Mouse (Mus musculus): ENCODE results near the gene Klf3. TPM values are rescaled to one million over a fixed set of nuclear protein-coding genes. Genes with fewer than 3 reads are reported as not detected.

The Klf3 gene
- polyA plus RNA-seq, 1 experiment from 2014 or later = 28.9 TPM

- H3K36me3 ChIP-seq = peaks cover 30% of the 10 kb centered on the region
- H3K27ac ChIP-seq (replicated peaks) = no peak overlapping the region
- no peaks in the 10 kb centered on the region for H3K4me1 ChIP-seq (replicated peaks)
- no peaks in the 10 kb centered on the region for H3K9me3 ChIP-seq
- no peak overlapping the region for H3K4me3 ChIP-seq
- H3K9ac ChIP-seq = no peak overlapping the region
- no peaks in the 10 kb centered on the region for H3K27me3 ChIP-seq
- no peak overlapping the region for H3K4me2 ChIP-seq
- ATAC-seq (ENCODE audit: low FRiP score, low read depth) = no peak
- WGBS = 96% methylated on average over 11 of the region's 11 CpGs
Observed at GRCm38 (mm10) chr5:64823431-64823830, 20.2 kb downstream of the Klf3 start.

GRCm38 (mm10) chr5:64824765-64825164, 21.6 kb downstream of the Klf3 start:
- no peaks in the 10 kb centered on the region for H3K9me3 ChIP-seq
- ATAC-seq (ENCODE audit: low FRiP score, low read depth) = no peak
- WGBS = 87% methylated on average over 3 of the region's 3 CpGs
- no peak overlapping the region for H3K4me2 ChIP-seq
- peaks cover 36% of the 10 kb centered on the region for H3K36me3 ChIP-seq
- H3K4me1 ChIP-seq (replicated peaks) = no peaks in the 10 kb centered on the region
- H3K4me3 ChIP-seq = no peak overlapping the region
- H3K27me3 ChIP-seq = no peaks in the 10 kb centered on the region
- no peak overlapping the region for H3K9ac ChIP-seq
- H3K27ac ChIP-seq (replicated peaks) = no peak overlapping the region

GRCm38 (mm10) chr5:64825496-64825895, 22.3 kb downstream of the Klf3 start:
- H3K36me3 ChIP-seq = peaks cover 36% of the 10 kb centered on the region
- no peaks in the 10 kb centered on the region for H3K27me3 ChIP-seq
- H3K4me3 ChIP-seq = no peak overlapping the region
- H3K9ac ChIP-seq = no peak overlapping the region
- H3K27ac ChIP-seq (replicated peaks) = no peak overlapping the region
- no peak overlapping the region for H3K4me2 ChIP-seq
- WGBS = 89% methylated on average over 7 of the region's 7 CpGs
- H3K9me3 ChIP-seq = no peaks in the 10 kb centered on the region
- H3K4me1 ChIP-seq (replicated peaks) = no peaks in the 10 kb centered on the region
- no peak for ATAC-seq (ENCODE audit: low FRiP score, low read depth)

GRCm38 (mm10) chr5:64827151-64827550, 24.0 kb downstream of the Klf3 start:
- 95% methylated on average over 12 of the region's 12 CpGs for WGBS
- peaks cover 34% of the 10 kb centered on the region for H3K36me3 ChIP-seq
- no peak overlapping the region for H3K27ac ChIP-seq (replicated peaks)

GRCm38 (mm10) chr5:64828314-64828713, 25.1 kb downstream of the Klf3 start:
- 93% methylated on average over 9 of the region's 9 CpGs for whole genome bisulfite sequencing
- no peak overlapping the region for H3K27ac ChIP-seq (replicated peaks)
- H3K4me2 ChIP-seq = no peak overlapping the region
- no peaks in the 10 kb centered on the region for H3K9me3 ChIP-seq
- no peaks in the 10 kb centered on the region for H3K4me1 ChIP-seq (replicated peaks)
- H3K36me3 ChIP-seq = peaks cover 26% of the 10 kb centered on the region
- no peaks in the 10 kb centered on the region for H3K27me3 ChIP-seq
- no peak overlapping the region for H3K9ac ChIP-seq
- no peak for ATAC-seq (ENCODE audit: low FRiP score, low read depth)
- no peak overlapping the region for H3K4me3 ChIP-seq

More at GRCm38 (mm10) chr5:64827151-64827550, 24.0 kb downstream of the Klf3 start:
- H3K4me3 ChIP-seq = no peak overlapping the region
- H3K4me2 ChIP-seq = no peak overlapping the region
- no peaks in the 10 kb centered on the region for H3K27me3 ChIP-seq
- H3K9ac ChIP-seq = no peak overlapping the region
- no peaks in the 10 kb centered on the region for H3K9me3 ChIP-seq
- no peaks in the 10 kb centered on the region for H3K4me1 ChIP-seq (replicated peaks)
- no peak for ATAC-seq (ENCODE audit: low FRiP score, low read depth)

GRCm38 (mm10) chr5:64829606-64830005, 26.4 kb downstream of the Klf3 start:
- ATAC-seq (ENCODE audit: low FRiP score, low read depth) = no peak
- WGBS = 95% methylated on average over 10 of the region's 10 CpGs
- Histone ChIP-seq H3K9ac (no peak overlapping the region), H3K4me2 (no peak overlapping the region), H3K9me3 (no peaks in the 10 kb centered on the region), H3K36me3 (peaks cover 15% of the 10 kb centered on the region; the same call in 1 of the 2 replicates), H3K27ac (replicated peaks) (no peak overlapping the region), H3K4me1 (replicated peaks) (no peaks in the 10 kb centered on the region), H3K4me3 (no peak overlapping the region), H3K27me3 (no peaks in the 10 kb centered on the region)

- no peak for ATAC-seq (ENCODE audit: low FRiP score, low read depth)
- H3K27ac ChIP-seq (replicated peaks) = no peak overlapping the region
- no peaks in the 10 kb centered on the region for H3K4me1 ChIP-seq (replicated peaks)
- no peaks in the 10 kb centered on the region for H3K27me3 ChIP-seq
- H3K4me2 ChIP-seq = no peak overlapping the region
- H3K9me3 ChIP-seq = no peaks in the 10 kb centered on the region; the same call in 1 of the 2 replicates
- WGBS = 78% methylated on average over 3 of the region's 3 CpGs
- H3K9ac ChIP-seq = no peak overlapping the region
- H3K4me3 ChIP-seq = no peak overlapping the region
- H3K36me3 ChIP-seq = peaks cover 10% of the 10 kb centered on the region; the same call in 1 of the 2 replicates
Observed at GRCm38 (mm10) chr5:64830773-64831172, 27.6 kb downstream of the Klf3 start.

GRCm38 (mm10) chr5:64833410-64833809, 30.2 kb downstream of the Klf3 start:
- no peaks in the 10 kb centered on the region for H3K27me3 ChIP-seq
- H3K36me3 ChIP-seq = peaks cover 6% of the 10 kb centered on the region; the same call in 1 of the 2 replicates
- H3K4me1 ChIP-seq (replicated peaks) = no peaks in the 10 kb centered on the region
- H3K4me2 ChIP-seq = no peak overlapping the region
- H3K9me3 ChIP-seq = no peaks in the 10 kb centered on the region; the same call in 1 of the 2 replicates
- H3K4me3 ChIP-seq = no peak overlapping the region
- no peak overlapping the region for H3K27ac ChIP-seq (replicated peaks)
- no peak for ATAC-seq (ENCODE audit: low FRiP score, low read depth)
- no peak overlapping the region for H3K9ac ChIP-seq

- no peaks in the 10 kb centered on the region for H3K4me1 ChIP-seq (replicated peaks)
- H3K9ac ChIP-seq = no peak overlapping the region
- H3K27me3 ChIP-seq = no peaks in the 10 kb centered on the region
- WGBS = 78% methylated on average over 1 of the region's 1 CpGs
- ATAC-seq (ENCODE audit: low FRiP score, low read depth) = no peak
- H3K36me3 ChIP-seq = 0 out of 2 replicates have a peak, but pooled peaks cover 1% of the 10 kb centered on the region
- H3K9me3 ChIP-seq = no peaks in the 10 kb centered on the region; the same call in 1 of the 2 replicates
- H3K4me3 ChIP-seq = no peak overlapping the region
- H3K4me2 ChIP-seq = no peak overlapping the region
- no peak overlapping the region for H3K27ac ChIP-seq (replicated peaks)
Observed at GRCm38 (mm10) chr5:64834213-64834612, 31.0 kb downstream of the Klf3 start.

GRCm38 (mm10) chr5:64835295-64835694, 32.1 kb downstream of the Klf3 start:
- Histone ChIP-seq H3K4me2 (no peak overlapping the region), H3K4me1 (replicated peaks) (no peaks in the 10 kb centered on the region), H3K9me3 (no peaks in the 10 kb centered on the region; the same call in 1 of the 2 replicates), H3K9ac (no peak overlapping the region), H3K4me3 (no peak overlapping the region), H3K27me3 (no peaks in the 10 kb centered on the region), H3K27ac (replicated peaks) (no peak overlapping the region), H3K36me3 (no peaks in the 10 kb centered on the region)
- no peak for ATAC-seq (ENCODE audit: low FRiP score, low read depth)
- 97% methylated on average over 4 of the region's 4 CpGs for WGBS

- H3K4me2 ChIP-seq = no peak overlapping the region
- H3K36me3 ChIP-seq = no peaks in the 10 kb centered on the region
- no peak overlapping the region for H3K4me3 ChIP-seq
- H3K27me3 ChIP-seq = no peaks in the 10 kb centered on the region
- H3K27ac ChIP-seq (replicated peaks) = no peak overlapping the region
- H3K4me1 ChIP-seq (replicated peaks) = no peaks in the 10 kb centered on the region
- ATAC-seq (ENCODE audit: low FRiP score, low read depth) = no peak
- H3K9ac ChIP-seq = no peak overlapping the region
- WGBS = 80% methylated on average over 6 of the region's 6 CpGs
- H3K9me3 ChIP-seq = no peaks in the 10 kb centered on the region; the same call in none of the 2 replicates
Observed at GRCm38 (mm10) chr5:64839016-64839599, 35.9 kb downstream of the Klf3 start.

- Histone ChIP-seq H3K9me3 (no peaks in the 10 kb centered on the region; the same call in none of the 2 replicates), H3K9ac (no peak overlapping the region), H3K36me3 (no peaks in the 10 kb centered on the region), H3K4me1 (replicated peaks) (no peaks in the 10 kb centered on the region), H3K27ac (replicated peaks) (no peak overlapping the region), H3K27me3 (no peaks in the 10 kb centered on the region), H3K4me3 (no peak overlapping the region), H3K4me2 (no peak overlapping the region)
- ATAC-seq (ENCODE audit: low FRiP score, low read depth) = no peak
- WGBS = 47% methylated on average over 1 of the region's 1 CpGs
Observed at GRCm38 (mm10) chr5:64840087-64840486, 36.9 kb downstream of the Klf3 start.

- ATAC-seq (ENCODE audit: low FRiP score, low read depth) = no peak
- Histone ChIP-seq H3K36me3 (no peaks in the 10 kb centered on the region), H3K9me3 (no peaks in the 10 kb centered on the region; the same call in 1 of the 2 replicates), H3K4me2 (no peak overlapping the region), H3K4me3 (no peak overlapping the region), H3K27me3 (no peaks in the 10 kb centered on the region), H3K9ac (no peak overlapping the region), H3K27ac (replicated peaks) (no peak overlapping the region), H3K4me1 (replicated peaks) (no peaks in the 10 kb centered on the region)
- WGBS = 93% methylated on average over 3 of the region's 3 CpGs
Observed at GRCm38 (mm10) chr5:64844622-64845021, 41.4 kb downstream of the Klf3 start.
